Mouse (Mus musculus) neural tube, embryonic 15.5 days (tissue): ENCODE results near the gene Osbpl7. TPM values are rescaled to one million over a fixed set of nuclear protein-coding genes. Genes with fewer than 3 reads are reported as not detected.

Experiments used
- ATAC-seq: fragments of 200-750 bp; cut with Nextera tagmentation; 2 replicates; pipeline ENCODE4 v1.8.0; 2017; ENCODE audit warnings: mild to moderate bottlenecking, moderate TSS enrichment, moderate library complexity; ENCODE audit not compliant: low FRiP score
- H3K27ac ChIP-seq: fragments of 300-500 bp; sonication (generic); replicated peaks from 2 replicates; pipeline ENCODE4 v1.5.1; 2015; ENCODE audit warnings: mild to moderate bottlenecking, inconsistent platforms
- H3K27me3 ChIP-seq: fragments of 300-500 bp; sonication (generic); replicated peaks from 2 replicates; pipeline ENCODE4 v1.6.1; 2015; ENCODE audit warnings: inconsistent platforms
- H3K36me3 ChIP-seq: fragments of 300-500 bp; sonication (generic); 2 replicates; pipeline ENCODE4 v1.6.1; 2015; ENCODE audit warnings: inconsistent platforms
- H3K4me1 ChIP-seq: fragments of 300-500 bp; sonication (generic); 2 replicates; pipeline ENCODE4 v1.6.1; 2015; ENCODE audit warnings: inconsistent platforms
- H3K4me2 ChIP-seq: fragments of 300-500 bp; sonication (generic); 2 replicates; pipeline ENCODE4 v1.6.1; 2015; ENCODE audit warnings: inconsistent platforms, mild to moderate bottlenecking, moderate library complexity
- H3K4me3 ChIP-seq: fragments of 300-500 bp; sonication (generic); replicated peaks from 2 replicates; pipeline ENCODE4 v1.5.1; 2015; ENCODE audit warnings: mild to moderate bottlenecking, inconsistent platforms
- H3K9ac ChIP-seq: fragments of 300-500 bp; sonication (generic); replicated peaks from 2 replicates; pipeline ENCODE4 v1.6.1; 2015; ENCODE audit warnings: mild to moderate bottlenecking, inconsistent platforms
- H3K9me3 ChIP-seq: fragments of 300-500 bp; sonication (generic); replicated peaks from 2 replicates; pipeline ENCODE4 v1.6.1; 2016; ENCODE audit warnings: inconsistent platforms
- WGBS: fragments of 180-500 bp; shearing (Covaris S2); methylation state at CpG from one replicate; pipeline ENCODE4 v1.1.7; 2015; ENCODE audit warnings: mixed read lengths; 5-methylcytosine and 5-hydroxymethylcytosine counted together
- polyA plus RNA-seq: library from polyadenylated mRNA; unstranded; fragments of >200 nt; fragmentation: Nextera tagmentation; extraction: Ambion mirVana; gene quantifications from 2 replicates; pipeline ENCODE4 v1.2.1, GENCODE M21; 2015

The Osbpl7 gene
- polyA plus RNA-seq, 1 experiment from 2014 or later = 10.4 TPM

DNA sequence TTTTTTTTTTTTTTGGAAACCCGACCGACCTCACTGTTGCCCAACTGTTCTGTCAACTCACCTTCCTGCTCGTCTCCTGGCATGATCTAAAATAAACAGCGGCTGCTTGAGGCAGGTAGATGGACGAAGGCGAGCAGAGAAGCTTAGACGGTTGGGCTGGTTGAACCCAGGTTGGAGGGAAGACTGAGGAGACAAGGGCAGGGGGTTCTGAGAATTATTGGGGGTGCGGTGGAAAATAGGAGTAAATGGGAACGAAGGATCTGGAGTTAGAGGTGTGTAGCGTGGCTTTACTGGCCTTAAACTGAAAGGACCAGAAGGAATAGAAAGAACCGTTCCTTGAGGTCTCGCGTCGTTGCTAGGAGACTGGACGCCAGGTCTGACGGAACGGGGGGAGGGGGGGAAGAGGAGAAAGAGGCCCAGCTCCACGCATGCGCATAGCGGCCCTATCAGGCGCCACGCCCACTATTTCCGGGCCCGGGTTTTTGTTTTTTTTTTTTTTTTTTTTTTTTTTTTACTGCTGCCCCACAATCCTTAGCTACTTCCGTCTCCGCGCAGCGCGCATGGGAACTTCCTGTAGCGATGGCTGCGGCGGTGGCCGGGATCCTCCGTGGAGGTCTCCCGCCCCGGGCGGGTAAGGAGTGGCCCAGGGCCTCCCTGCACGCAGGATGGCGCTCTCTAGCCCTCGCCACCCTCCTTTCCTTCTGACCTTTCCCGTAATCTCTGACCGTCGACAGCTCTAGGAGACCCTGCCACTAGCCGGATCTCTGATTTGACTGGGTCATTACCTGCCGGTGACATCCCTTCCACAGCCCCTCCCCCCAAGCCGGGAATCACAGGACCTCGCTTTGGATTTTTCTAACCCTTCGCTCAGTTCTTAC, 9.2 kb upstream of the Osbpl7 start, which contains the start of the genes Lrrc46 and Mrpl10:
Gene Lrrc46 (minus strand): TSS at position 386 of the 878 bp plus-strand sequence.
Gene Mrpl10 (plus strand): TSS at position 539 of the 878 bp plus-strand sequence.
- Histone ChIP-seq H3K36me3 (peaks cover 19% of the 10 kb centered on the region), H3K4me3 (peak within 1 kb of the TSS; percentile 84), H3K27ac (peak within 1 kb of the TSS; percentile 84), H3K9me3 (no peaks in the 10 kb centered on the region), H3K4me2 (peak within 1 kb of the TSS; percentile 83), H3K4me1 (peaks cover 21% of the 10 kb centered on the region), H3K9ac (peak within 1 kb of the TSS; percentile 76), H3K27me3 (no peaks in the 10 kb centered on the region)
- under 1% methylated on average over 48 of the region's 48 CpGs for WGBS
- peak; percentile 89 for ATAC-seq

- WGBS = 97% methylated on average over 8 of the region's 8 CpGs
- H3K4me2 ChIP-seq = no peak overlapping the region
Measured at GRCm38 (mm10) chr11:97044902-97045301, 5.5 kb upstream of the Osbpl7 start.

DNA sequence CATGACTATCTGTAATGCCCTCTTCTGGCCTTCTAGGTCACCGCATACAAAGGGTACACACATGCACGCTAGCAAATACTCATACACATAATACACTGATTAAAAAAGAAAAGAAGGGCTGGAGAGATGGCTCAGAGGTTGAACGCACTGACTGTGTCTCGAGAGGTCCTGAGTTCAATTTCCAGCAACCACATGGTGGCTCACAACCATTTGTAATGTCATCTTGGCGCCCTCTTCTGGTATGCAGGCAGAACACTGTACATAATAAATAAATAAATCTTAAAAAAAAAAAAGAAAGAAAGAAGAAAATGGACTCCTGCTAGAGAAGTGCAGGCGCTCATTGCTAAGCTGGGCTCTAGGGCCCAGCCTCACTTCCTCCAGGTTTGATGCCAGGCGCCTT, 4.6 kb upstream of the Osbpl7 start:
- H3K36me3 ChIP-seq = peaks cover 34% of the 10 kb centered on the region
- H3K4me3 ChIP-seq = no peak overlapping the region
- no peaks in the 10 kb centered on the region for H3K9me3 ChIP-seq
- no peaks in the 10 kb centered on the region for H3K27me3 ChIP-seq
- H3K4me2 ChIP-seq = no peak overlapping the region
- peaks cover 24% of the 10 kb centered on the region for H3K4me1 ChIP-seq
- 85% methylated on average over 7 of the region's 7 CpGs for WGBS
- no peak overlapping the region for H3K9ac ChIP-seq
- no peak for ATAC-seq
- H3K27ac ChIP-seq = no peak overlapping the region

More at GRCm38 (mm10) chr11:97044902-97045301, 5.5 kb upstream of the Osbpl7 start:
- Histone ChIP-seq H3K4me3 (no peak overlapping the region), H3K9ac (no peak overlapping the region), H3K27me3 (no peaks in the 10 kb centered on the region), H3K9me3 (no peaks in the 10 kb centered on the region), H3K36me3 (peaks cover 34% of the 10 kb centered on the region), H3K4me1 (peaks cover 21% of the 10 kb centered on the region), H3K27ac (no peak overlapping the region)
- no peak for ATAC-seq

DNA sequence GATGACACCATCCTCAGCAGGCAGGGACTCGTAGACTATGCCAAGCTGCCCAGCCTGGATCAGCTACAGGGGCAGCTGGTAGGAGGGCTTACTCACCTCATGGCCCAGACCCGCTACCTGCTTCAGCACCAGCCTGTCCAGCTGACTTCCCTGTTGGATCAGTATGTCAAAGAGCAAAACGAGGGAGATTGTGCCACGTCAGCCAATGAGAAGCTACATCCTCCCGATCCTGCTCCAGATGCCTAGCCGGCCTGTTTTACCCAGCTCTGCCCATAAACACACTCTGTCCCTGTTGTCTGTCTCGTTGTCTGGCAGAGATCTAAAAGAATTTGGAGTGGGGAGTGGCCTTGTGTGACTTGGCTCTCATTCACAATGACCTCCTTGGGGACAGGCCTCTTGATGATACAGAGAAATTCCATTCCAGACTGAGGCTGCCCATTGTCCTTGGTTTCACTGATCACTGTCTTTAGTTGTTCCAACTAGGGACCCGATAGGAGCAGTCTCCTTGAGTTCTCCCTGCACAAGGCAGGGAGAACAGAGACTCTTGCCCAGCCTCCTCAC, 2.3 kb upstream of the Osbpl7 start:
- Histone ChIP-seq H3K4me3 (no peak overlapping the region), H3K36me3 (peaks cover 39% of the 10 kb centered on the region), H3K4me2 (no peak overlapping the region), H3K27me3 (no peaks in the 10 kb centered on the region), H3K27ac (no peak overlapping the region), H3K9me3 (no peaks in the 10 kb centered on the region), H3K9ac (no peak overlapping the region), H3K4me1 (peaks cover 26% of the 10 kb centered on the region)
- WGBS = 85% methylated on average over 8 of the region's 8 CpGs
- no peak for ATAC-seq

- no peaks in the 10 kb centered on the region for H3K27me3 ChIP-seq
- no peak for ATAC-seq
- 84% methylated on average over 6 of the region's 6 CpGs for WGBS
- H3K36me3 ChIP-seq = peaks cover 41% of the 10 kb centered on the region
- H3K4me2 ChIP-seq = no peak overlapping the region
- H3K9me3 ChIP-seq = no peaks in the 10 kb centered on the region
- no peak overlapping the region for H3K9ac ChIP-seq
- peaks cover 24% of the 10 kb centered on the region for H3K4me1 ChIP-seq
- H3K27ac ChIP-seq = no peak overlapping the region
- H3K4me3 ChIP-seq = no peak overlapping the region
Measured at GRCm38 (mm10) chr11:97049492-97050085, 839 bp upstream of the Osbpl7 start.

- H3K4me1 ChIP-seq = peaks cover 24% of the 10 kb centered on the region
- peaks cover 44% of the 10 kb centered on the region for H3K36me3 ChIP-seq
- H3K4me3 ChIP-seq = peak overlapping the region; percentile 71
- peak overlapping the region; percentile 76 for H3K27ac ChIP-seq
- H3K9ac ChIP-seq = peak overlapping the region; percentile 86
- WGBS = 24% methylated on average over 13 of the region's 13 CpGs
- ATAC-seq = peak; percentile 40; the same call in 1 of the 2 replicates
- H3K9me3 ChIP-seq = no peaks in the 10 kb centered on the region
- H3K27me3 ChIP-seq = no peaks in the 10 kb centered on the region
- peak overlapping the region; percentile 92 for H3K4me2 ChIP-seq
Measured at GRCm38 (mm10) chr11:97050944-97051586, 637 bp downstream of the Osbpl7 start.

DNA sequence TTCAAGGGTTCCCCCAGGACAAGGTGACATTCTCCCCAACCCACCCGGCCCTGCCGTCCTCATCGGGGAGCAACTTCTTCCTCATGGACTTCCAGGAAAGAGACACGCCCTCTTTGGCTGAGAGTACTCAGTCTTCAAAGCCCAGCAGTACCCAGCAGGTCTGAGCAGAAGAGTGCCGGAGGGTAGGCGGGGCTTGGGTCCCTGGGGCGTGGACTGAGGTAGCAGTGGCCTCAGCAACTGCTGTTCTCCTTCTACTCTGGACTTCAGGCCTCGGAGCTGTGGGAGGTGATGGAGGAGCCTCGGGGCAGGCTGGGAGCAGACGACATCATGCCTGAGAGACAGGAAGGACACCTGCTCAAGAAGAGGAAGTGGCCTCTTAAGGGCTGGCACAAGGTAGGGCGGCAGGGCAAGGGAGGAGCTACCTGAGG, 1.8 kb downstream of the Osbpl7 start:
- Histone ChIP-seq H3K27me3 (no peaks in the 10 kb centered on the region), H3K27ac (no peak overlapping the region), H3K36me3 (peaks cover 53% of the 10 kb centered on the region), H3K4me3 (no peak overlapping the region), H3K4me2 (peak overlapping the region; percentile 92), H3K9me3 (no peaks in the 10 kb centered on the region), H3K4me1 (peaks cover 24% of the 10 kb centered on the region), H3K9ac (no peak overlapping the region; the same call in 1 of the 2 replicates)
- no peak for ATAC-seq
- WGBS = 27% methylated on average over 11 of the region's 11 CpGs

DNA sequence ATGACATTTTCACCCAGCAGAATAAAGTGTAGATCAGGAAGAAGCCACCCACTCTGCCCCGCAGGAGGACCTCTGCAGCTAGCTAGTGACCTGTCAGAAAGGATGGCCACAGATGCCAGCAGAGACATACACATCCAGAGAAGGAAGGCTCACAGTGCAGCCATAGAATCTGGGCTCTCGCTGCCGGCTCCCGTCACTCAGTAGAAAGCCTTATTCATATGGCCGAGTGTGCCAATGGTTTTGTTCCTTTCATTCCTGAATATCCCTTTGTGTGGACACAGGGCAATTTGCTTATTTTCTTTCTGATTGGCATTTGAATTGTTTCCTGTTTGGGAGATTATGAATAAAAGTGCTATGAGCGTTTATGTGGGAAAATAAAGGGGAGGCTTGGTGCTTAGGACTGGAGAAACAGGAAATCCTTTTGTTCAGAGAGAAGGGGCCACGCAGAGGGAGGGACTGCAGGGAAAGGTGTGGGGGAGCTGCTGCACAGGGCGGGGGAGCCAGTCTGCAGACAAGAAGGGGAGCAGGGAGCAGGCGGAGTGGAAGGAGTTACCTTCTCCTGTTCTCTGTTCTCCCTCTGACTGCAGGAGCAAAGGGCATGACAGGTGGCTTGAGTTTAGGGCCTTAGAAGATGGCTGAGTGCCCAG, 13.0 kb downstream of the Osbpl7 start:
- Histone ChIP-seq H3K4me1 (no peaks in the 10 kb centered on the region), H3K4me2 (no peak overlapping the region), H3K27me3 (no peaks in the 10 kb centered on the region), H3K36me3 (peaks cover 66% of the 10 kb centered on the region), H3K27ac (no peak overlapping the region; the same call in 1 of the 2 replicates), H3K4me3 (no peak overlapping the region), H3K9me3 (no peaks in the 10 kb centered on the region), H3K9ac (no peak overlapping the region)
- no peak for ATAC-seq
- 52% methylated on average over 9 of the region's 9 CpGs for WGBS

DNA sequence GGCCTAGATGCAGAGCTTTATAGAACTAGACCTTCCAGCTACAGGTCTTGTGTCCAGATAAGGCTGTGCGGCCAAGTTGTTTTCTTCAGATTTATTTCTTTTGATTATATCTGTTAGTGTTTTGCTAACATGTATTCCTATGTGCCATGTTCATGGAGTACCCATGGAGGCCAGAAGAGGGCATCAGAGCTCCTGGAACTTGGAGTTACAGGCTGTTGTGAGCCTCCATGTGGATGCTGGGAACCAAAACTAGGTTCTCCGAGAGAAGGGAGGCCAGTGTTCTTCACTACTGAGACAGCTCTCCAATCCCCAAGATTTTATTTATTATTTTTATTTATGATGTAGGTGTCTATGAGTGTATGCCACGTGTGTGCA, 13.5 kb downstream of the Osbpl7 start:
- H3K27ac ChIP-seq = no peak overlapping the region
- H3K27me3 ChIP-seq = no peaks in the 10 kb centered on the region
- H3K4me1 ChIP-seq = no peaks in the 10 kb centered on the region
- no peak overlapping the region for H3K4me2 ChIP-seq
- H3K9ac ChIP-seq = no peak overlapping the region
- no peak overlapping the region for H3K4me3 ChIP-seq
- no peak for ATAC-seq
- 97% methylated on average over 3 of the region's 3 CpGs for WGBS
- peaks cover 65% of the 10 kb centered on the region for H3K36me3 ChIP-seq
- H3K9me3 ChIP-seq = no peaks in the 10 kb centered on the region

- H3K4me3 ChIP-seq = no peak overlapping the region
- peaks cover 53% of the 10 kb centered on the region for H3K36me3 ChIP-seq
Measured at GRCm38 (mm10) chr11:97065538-97066295, 15.3 kb downstream of the Osbpl7 start.

More at GRCm38 (mm10) chr11:97065538-97066295, 15.3 kb downstream of the Osbpl7 start:
- WGBS = 90% methylated on average over 12 of the region's 12 CpGs
- Histone ChIP-seq H3K27me3 (no peaks in the 10 kb centered on the region), H3K9me3 (no peaks in the 10 kb centered on the region), H3K4me2 (no peak overlapping the region), H3K27ac (no peak overlapping the region), H3K4me1 (no peaks in the 10 kb centered on the region), H3K9ac (no peak overlapping the region)
- no peak for ATAC-seq
